Mouse (Mus musculus) spleen, adult 2 months (tissue): ENCODE measurements around the gene Rhoc. TPM values are rescaled to one million over a fixed set of nuclear protein-coding genes. Genes with fewer than 3 reads are reported as not detected.
A peak's percentile ranks its signal among the peaks of the same experiment; 100 is the strongest.
"Not testable (repeated sequence)": the region's sequence is repeated elsewhere in the genome, so short reads cannot be mapped to it uniquely, and the experiment has no call there.

Source experiments
- DNase-seq, 2 experiments: peaks; one replicate each; pipeline versions ENCODE4 v3.0.0 to v3.0.0-alpha.2; 2012 to 2021; ENCODE audit warnings: low spot score in 2 of 2, low read depth in 1 of 2
- H3K27ac ChIP-seq: fragments of 200-500 bp; 2 replicates; pipeline ENCODE4 v1.5.1; 2012; ENCODE audit warnings: low read length, inconsistent platforms; ENCODE audit not compliant: insufficient read depth
- H3K27me3 ChIP-seq: fragments of 200-500 bp; 2 replicates; pipeline ENCODE4 v1.6.1; 2012; ENCODE audit warnings: mild to moderate bottlenecking, moderate library complexity, low read length, inconsistent platforms; ENCODE audit not compliant: control insufficient read depth, insufficient read depth
- H3K36me3 ChIP-seq: fragments of 200-500 bp; 2 replicates; pipeline ENCODE4 v1.6.1; 2012; ENCODE audit warnings: mild to moderate bottlenecking, low read length, inconsistent platforms; ENCODE audit not compliant: control insufficient read depth, insufficient read depth
- H3K4me1 ChIP-seq: fragments of 200-500 bp; 2 replicates; pipeline ENCODE4 v1.6.1; 2011; ENCODE audit warnings: inconsistent platforms; ENCODE audit not compliant: control insufficient read depth, insufficient read depth, insufficient read length
- H3K4me3 ChIP-seq: fragments of 200-500 bp; 2 replicates; pipeline ENCODE4 v1.5.1; 2011; ENCODE audit warnings: mild to moderate bottlenecking, inconsistent platforms; ENCODE audit not compliant: insufficient read depth, insufficient read length; ENCODE audit errors: extremely low read depth
- CTCF ChIP-seq: fragments of 200-500 bp; IDR thresholded peaks from 2 replicates; pipeline ENCODE4 v1.5.1; 2011; ENCODE audit warnings: mild to moderate bottlenecking, inconsistent platforms; ENCODE audit not compliant: insufficient read depth, insufficient read length, insufficient replicate concordance; ENCODE audit errors: extremely low read depth
- POLR2A ChIP-seq: fragments of 200-500 bp; IDR thresholded peaks from 2 replicates; pipeline ENCODE4 v1.6.1; 2011; ENCODE audit warnings: low read depth, low read length, inconsistent platforms
- WGBS: fragments of 180-500 bp; shearing (Covaris S2); methylation state at CpG from one replicate; pipeline ENCODE4 v1.1.7; 2018; 5-methylcytosine and 5-hydroxymethylcytosine counted together
- polyA plus RNA-seq: library from polyadenylated mRNA; depleted of rRNA; stranded (reverse); fragments of >200 nt; gene quantifications from 2 replicates; pipeline ENCODE4 v1.2.3, GENCODE M21; 2012; rRNA removed

Gene Rhoc
- polyA plus RNA-seq = 15.1 and 18.0 TPM in 2 replicates

DNA sequence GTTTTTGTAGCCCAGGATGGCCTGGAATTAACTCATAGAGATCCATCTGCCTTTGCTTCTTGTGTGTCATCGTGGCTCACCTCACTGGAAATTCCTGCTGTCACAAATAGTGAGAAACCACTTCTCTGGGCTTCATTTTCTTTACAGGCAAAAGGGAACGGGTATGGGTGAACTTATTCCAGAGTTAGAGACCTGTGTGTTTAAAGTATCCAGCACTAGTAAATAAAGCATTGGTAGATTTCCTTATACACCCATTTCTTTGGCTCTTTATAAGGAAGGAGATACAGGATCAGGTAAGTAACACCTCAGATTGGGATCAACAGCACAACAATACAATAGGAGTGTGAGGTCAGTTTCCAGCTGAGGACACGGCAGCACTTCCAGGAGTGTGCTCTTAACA is at the start of gene Rhoc:
Rhoc (plus strand) TSS at position 301 of the 400 bp plus-strand sequence.
- no peak within 1 kb of the TSS for H3K27ac ChIP-seq
- peaks cover 12% of the 10 kb centered on the region; the same call in 1 of the 2 replicates for H3K4me1 ChIP-seq
- H3K36me3 ChIP-seq = no peaks in the 10 kb centered on the region
- 68% methylated on average over 3 of the region's 3 CpGs for WGBS
- no peak for DNase-seq
- no peak for TF ChIP-seq CTCF
- no peak for TF ChIP-seq POLR2A
- H3K27me3 ChIP-seq = 0 out of 2 replicates have a peak, but pooled peaks cover 2% of the 10 kb centered on the region
- peak within 1 kb of the TSS; percentile 58 for H3K4me3 ChIP-seq

DNA sequence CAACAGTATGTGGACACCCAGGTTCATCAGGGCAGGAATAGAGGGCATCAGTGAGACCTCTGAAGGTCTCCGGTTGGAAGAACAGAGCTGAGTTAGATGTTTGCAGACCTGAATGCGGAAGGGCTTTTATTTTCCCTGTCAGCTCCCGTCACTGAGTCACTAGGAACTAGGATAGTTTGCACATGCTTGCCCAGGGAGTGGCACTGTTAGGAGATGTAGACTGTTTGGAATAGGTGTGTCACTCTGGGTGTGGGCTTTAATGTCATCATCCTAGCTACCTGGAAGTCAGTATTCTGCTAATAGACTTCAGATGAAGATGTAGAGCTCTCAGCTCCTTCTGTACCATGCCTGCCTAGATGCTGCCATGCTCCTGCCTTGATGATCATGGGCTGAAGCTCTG is 46.2 kb upstream of the Rhoc start:
- WGBS = 89% methylated on average over 3 of the region's 3 CpGs
- Histone ChIP-seq H3K4me1 (no peaks in the 10 kb centered on the region), H3K27ac (no peak overlapping the region), H3K4me3 (no peak overlapping the region), H3K27me3 (no peaks in the 10 kb centered on the region), H3K36me3 (no peaks in the 10 kb centered on the region)
- DNase-seq = no peak
- TF ChIP-seq CTCF (no peak), POLR2A (no peak)

GRCm38 (mm10) chr3:104743161-104743560 is 45.0 kb upstream of the Rhoc start:
- no peaks in the 10 kb centered on the region for H3K27me3 ChIP-seq
- 81% methylated on average over 1 of the region's 1 CpGs for WGBS
- no peaks in the 10 kb centered on the region for H3K4me1 ChIP-seq
- H3K36me3 ChIP-seq = no peaks in the 10 kb centered on the region
- TF ChIP-seq POLR2A (no peak), CTCF (no peak)
- H3K4me3 ChIP-seq = no peak overlapping the region
- no peak overlapping the region for H3K27ac ChIP-seq
- DNase-seq = no peak

GRCm38 (mm10) chr3:104743864-104744263 is 44.3 kb upstream of the Rhoc start:
- Histone ChIP-seq H3K4me3 (no peak overlapping the region), H3K4me1 (no peaks in the 10 kb centered on the region), H3K27me3 (no peaks in the 10 kb centered on the region), H3K36me3 (no peaks in the 10 kb centered on the region), H3K27ac (no peak overlapping the region)
- WGBS = 11% methylated on average over 1 of the region's 1 CpGs
- no peak for DNase-seq
- TF ChIP-seq POLR2A (no peak), CTCF (no peak)

DNA sequence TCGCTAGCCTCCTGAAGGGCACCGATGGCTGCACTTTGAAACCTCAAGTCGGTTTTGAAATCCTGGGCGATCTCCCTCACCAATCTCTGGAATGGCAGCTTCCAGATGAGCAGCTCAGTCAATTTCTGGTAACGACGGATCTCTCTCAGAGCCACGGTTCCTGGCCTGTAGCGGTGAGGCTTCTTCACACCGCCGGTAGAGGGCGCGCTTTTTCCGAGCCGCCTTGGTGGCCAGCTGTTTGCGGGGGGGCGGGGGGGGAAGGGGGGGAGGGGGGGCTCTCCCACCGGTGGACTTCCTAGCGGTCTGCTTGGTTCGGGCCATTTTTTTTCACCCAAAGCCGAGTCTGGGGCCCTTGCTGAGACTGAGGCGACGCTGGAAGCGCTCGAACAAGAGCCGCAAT is 35.3 kb upstream of the Rhoc start:
- H3K27me3 ChIP-seq, H3K4me1 ChIP-seq, H3K4me3 ChIP-seq, H3K36me3 ChIP-seq, H3K27ac ChIP-seq, DNase-seq: not testable (repeated sequence)
- 20% methylated on average over 24 of the region's 25 CpGs for WGBS
- 0 out of 2 replicates have a peak, but pooled peaks have one; percentile 19 for TF ChIP-seq CTCF

DNA sequence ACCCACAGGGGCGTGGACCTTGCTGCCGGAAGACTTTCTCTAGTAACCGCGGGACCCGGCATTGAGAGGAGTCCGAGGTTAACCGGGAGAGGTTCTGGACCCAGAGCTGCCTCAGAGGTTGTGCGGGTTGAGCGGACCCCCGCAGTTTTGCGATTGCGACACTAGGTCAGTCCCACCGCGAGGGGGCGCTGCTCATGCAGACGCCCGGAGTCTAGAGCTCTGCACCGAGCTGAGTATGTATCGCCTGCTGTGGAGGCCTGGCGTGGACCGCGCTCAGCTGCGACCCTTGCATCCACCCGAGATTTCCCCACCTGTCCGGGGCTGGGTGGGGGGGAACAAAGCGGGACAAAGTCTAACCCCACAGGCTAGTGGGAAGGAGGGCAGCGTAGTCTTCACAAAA is 29.8 kb upstream of the Rhoc start:
- H3K36me3 ChIP-seq = no peaks in the 10 kb centered on the region
- H3K4me1 ChIP-seq = no peaks in the 10 kb centered on the region
- TF ChIP-seq POLR2A = no peak
- TF ChIP-seq CTCF = peak; percentile 86
- H3K4me3 ChIP-seq = no peak overlapping the region
- WGBS = 4% methylated on average over 27 of the region's 27 CpGs
- peak in 1 of 2 experiments; percentile 43 for DNase-seq
- no peak overlapping the region for H3K27ac ChIP-seq
- H3K27me3 ChIP-seq = peaks cover 3% of the 10 kb centered on the region

DNA sequence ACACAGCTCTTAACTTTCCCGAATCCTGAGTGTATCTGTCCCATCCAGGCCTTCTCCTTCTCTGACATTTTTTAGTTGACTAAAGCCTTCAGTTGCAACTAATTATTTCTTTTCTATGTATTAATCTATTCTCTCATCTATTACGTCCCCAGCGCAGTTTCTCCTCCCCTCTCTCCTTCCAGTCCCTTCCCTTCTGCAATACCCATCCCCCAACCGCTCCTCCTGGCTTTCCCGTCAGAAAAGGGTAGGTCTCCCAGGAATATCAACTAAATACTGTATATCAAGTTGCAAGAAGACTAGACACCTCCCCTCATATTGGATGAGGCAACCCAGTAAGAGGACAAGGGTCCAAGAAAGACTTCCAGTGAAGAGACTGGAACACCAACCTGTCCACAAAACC is 29.3 kb upstream of the Rhoc start:
- WGBS = 43% methylated on average over 5 of the region's 5 CpGs
- DNase-seq = no peak
- no peaks in the 10 kb centered on the region for H3K36me3 ChIP-seq
- no peak overlapping the region for H3K4me3 ChIP-seq
- no peaks in the 10 kb centered on the region for H3K4me1 ChIP-seq
- H3K27me3 ChIP-seq = peaks cover 3% of the 10 kb centered on the region
- no peak overlapping the region for H3K27ac ChIP-seq
- TF ChIP-seq POLR2A (no peak), CTCF (no peak)

DNA sequence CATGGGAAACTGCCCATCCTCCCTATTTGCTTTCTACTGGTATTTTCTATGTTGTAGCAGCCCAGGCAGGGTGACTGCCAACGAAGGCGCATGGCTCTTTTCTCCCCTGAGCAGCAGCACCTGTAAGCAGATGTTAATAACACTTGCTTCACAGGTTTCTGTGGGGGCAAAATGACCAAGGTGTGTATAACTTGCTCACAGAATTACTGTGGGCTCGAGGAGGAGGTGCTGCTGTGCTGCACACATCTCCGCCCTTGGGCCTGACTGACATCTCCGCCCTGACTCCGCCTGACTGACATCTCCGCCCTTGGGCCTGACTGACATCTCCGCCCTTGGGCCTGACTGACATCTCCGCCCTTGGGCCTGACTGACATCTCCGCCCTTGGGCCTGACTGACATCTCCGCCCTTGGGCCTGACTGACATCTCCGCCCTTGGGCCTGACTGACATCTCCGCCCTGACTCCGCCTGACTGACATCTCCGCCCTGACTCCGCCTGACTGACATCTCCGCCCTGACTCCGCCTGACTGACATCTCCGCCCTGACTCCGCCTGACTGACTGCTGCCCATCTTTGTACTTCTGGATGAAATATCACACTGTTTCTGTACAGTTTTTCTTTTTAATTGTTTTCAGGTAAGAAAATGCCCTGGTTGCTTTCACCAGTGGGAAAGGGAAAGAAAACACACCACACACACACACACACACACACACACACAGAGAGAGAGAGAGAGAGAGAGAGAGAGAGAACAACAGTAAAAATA is 25.9 kb upstream of the Rhoc start:
- not testable (repeated sequence) for H3K4me3 ChIP-seq

More for the DNA sequence above, 25.9 kb upstream of the Rhoc start:
- not testable (repeated sequence) for H3K36me3 ChIP-seq, H3K27me3 ChIP-seq, DNase-seq, H3K27ac ChIP-seq, H3K4me1 ChIP-seq
- WGBS = 78% methylated on average over 20 of the region's 20 CpGs
